Mouse (Mus musculus) B cell, adult 62 days (primary cell): ENCODE measurements around the gene Foxi2. TPM values are rescaled to one million over a fixed set of nuclear protein-coding genes. Genes with fewer than 3 reads are reported as not detected.

ENCODE experiments used
- total RNA-seq: library from RNA; stranded (reverse); gene quantifications from 4 replicates; pipeline ENCODE4 v1.2.4, GENCODE M21; 2023

Gene Foxi2
- total RNA-seq, result not detected in 4 replicates

DNA sequence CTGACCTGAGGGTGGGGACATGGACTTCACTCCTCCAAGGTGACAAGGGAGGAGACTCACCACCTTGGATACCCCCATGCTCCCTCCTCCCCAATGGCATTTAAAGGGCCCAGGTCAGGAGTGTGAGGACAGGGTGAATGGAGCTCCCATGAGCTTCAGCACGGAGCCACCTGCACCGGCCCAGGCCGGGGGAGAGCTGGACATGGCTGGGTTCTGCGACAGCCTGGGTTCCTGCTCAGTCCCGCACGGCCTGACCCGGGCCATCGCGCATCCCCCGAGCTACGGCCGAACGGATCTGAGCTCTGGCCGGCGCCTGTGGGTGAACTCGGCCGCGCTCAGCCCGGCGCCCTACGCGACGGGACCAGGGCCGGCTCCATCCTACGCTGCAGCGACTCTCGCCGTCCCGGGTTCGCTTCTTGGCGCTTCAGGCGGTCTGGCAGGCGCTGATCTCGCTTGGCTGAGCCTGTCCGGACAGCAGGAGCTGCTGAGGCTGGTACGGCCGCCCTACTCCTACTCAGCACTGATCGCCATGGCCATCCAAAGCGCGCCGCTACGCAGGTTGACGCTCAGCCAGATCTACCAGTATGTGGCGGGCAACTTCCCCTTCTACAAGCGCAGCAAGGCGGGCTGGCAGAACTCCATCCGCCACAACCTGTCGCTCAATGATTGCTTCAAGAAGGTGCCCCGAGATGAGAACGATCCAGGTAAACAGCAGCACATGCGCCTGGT lies at the start of gene Foxi2:
Foxi2 (plus strand) TSS at position 72 of the 729 bp plus-strand sequence.

Other genes with a start within 250 kb of the Foxi2 start
- not detected in 4 replicates for gene Nps, start 151.6 kb upstream of the Foxi2 start, total RNA-seq
- not detected in 4 replicates for gene Clrn3, start 118.3 kb downstream of the Foxi2 start, total RNA-seq
- 14.8 to 17.4 TPM (median 15.8 TPM) in 4 replicates for gene Ptpre, start 127.2 kb downstream of the Foxi2 start, total RNA-seq